Mouse (Mus musculus): ENCODE measurements around the gene Sntg2. TPM values are rescaled to one million over a fixed set of nuclear protein-coding genes. Genes with fewer than 3 reads are reported as not detected.

Gene Sntg2
- polyA plus RNA-seq, 1 experiment = not detected

DNA sequence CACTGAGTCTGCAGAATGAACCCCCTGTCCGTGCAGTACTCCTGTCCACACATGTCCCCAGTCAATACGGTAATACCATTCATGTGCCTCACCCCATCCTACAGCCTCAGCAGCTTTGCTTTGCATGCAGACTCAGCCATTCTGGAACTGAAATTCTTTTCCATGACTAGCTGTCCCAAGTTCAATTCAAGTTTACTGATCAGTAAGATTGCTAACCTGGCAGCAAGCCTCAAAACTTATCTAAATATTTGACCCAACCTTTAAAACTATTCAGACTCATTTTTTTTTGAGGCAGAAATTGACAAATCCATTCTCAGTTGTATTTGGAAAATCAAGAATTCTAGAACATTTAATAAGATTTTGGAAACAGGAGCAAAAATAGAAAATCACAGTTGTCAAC is 38.7 kb downstream of the Sntg2 start:
- no peaks in the 10 kb centered on the region for H3K4me1 ChIP-seq (ENCODE audit: control insufficient read depth, insufficient read depth, insufficient read length, low read length)
- H3K27ac ChIP-seq (replicated peaks; ENCODE audit: low read depth, low read length) = no peak overlapping the region
- no peak overlapping the region for H3K4me3 ChIP-seq (ENCODE audit: insufficient read depth, low read depth, low read length)

DNA sequence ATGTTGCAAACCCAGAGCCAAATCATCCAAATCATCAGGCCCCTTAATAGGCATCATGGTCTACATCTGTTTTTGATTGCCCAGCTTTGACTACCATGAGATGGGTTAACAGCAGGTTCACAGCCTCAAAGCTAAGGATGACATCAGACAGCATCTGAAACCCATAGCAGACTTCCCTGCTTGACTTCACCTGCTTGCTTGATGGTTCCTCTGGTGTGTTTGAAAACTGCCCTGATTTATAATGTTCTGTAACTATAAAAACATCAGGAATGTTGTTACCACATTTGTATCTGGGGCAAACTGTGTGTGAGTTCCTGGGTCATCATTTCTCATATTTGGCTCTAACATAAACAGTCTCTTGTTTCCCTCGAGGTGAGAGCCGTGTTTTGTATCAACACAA is 55.2 kb downstream of the Sntg2 start:
- Histone ChIP-seq H3K4me1 (ENCODE audit: control insufficient read depth, insufficient read depth, insufficient read length, low read length) (no peaks in the 10 kb centered on the region), H3K27ac (replicated peaks; ENCODE audit: low read depth, low read length) (no peak overlapping the region), H3K4me3 (ENCODE audit: insufficient read depth, low read depth, low read length) (no peak overlapping the region)

DNA sequence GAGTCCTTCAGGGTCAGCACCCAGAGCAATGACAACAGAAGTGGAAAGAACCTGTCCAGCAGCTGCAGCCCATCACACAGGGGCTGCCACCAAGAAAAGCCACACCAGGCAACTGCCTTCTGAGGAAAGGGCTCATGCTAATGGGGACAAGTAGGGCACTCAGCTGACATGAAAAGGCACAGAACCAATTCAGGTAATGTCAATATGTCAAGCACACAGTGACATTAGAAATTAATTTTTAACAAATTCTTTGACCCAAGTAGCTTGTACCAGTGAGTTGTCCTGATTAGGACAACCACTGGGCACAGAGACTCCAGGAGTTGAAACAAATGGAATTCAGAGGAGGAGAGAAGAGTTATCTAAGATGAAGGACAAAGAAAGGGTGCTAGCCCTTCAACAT is 60.2 kb downstream of the Sntg2 start:
- H3K27ac ChIP-seq (replicated peaks; ENCODE audit: low read depth, low read length) = no peak overlapping the region
- no peaks in the 10 kb centered on the region for H3K4me1 ChIP-seq (ENCODE audit: control insufficient read depth, insufficient read depth, insufficient read length, low read length)

GRCm38 (mm10) chr12:30308197-30308939 is 64.8 kb downstream of the Sntg2 start:
- Histone ChIP-seq H3K4me1 (ENCODE audit: control insufficient read depth, insufficient read depth, insufficient read length, low read length) (no peaks in the 10 kb centered on the region), H3K27ac (replicated peaks; ENCODE audit: low read depth, low read length) (no peak overlapping the region), H3K4me3 (ENCODE audit: insufficient read depth, low read depth, low read length) (no peak overlapping the region)

More for the DNA sequence above, 60.2 kb downstream of the Sntg2 start:
- no peak overlapping the region for H3K4me3 ChIP-seq (ENCODE audit: insufficient read depth, low read depth, low read length)

- Histone ChIP-seq H3K4me1 (ENCODE audit: control insufficient read depth, insufficient read depth, insufficient read length, low read length) (no peaks in the 10 kb centered on the region), H3K27ac (replicated peaks; ENCODE audit: low read depth, low read length) (no peak overlapping the region), H3K4me3 (ENCODE audit: insufficient read depth, low read depth, low read length) (no peak overlapping the region)
Measured at GRCm38 (mm10) chr12:30292724-30293560, 80.2 kb downstream of the Sntg2 start.

- H3K4me1 ChIP-seq (ENCODE audit: control insufficient read depth, insufficient read depth, insufficient read length, low read length) = no peaks in the 10 kb centered on the region
- H3K27ac ChIP-seq (replicated peaks; ENCODE audit: low read depth, low read length) = no peak overlapping the region
- H3K4me3 ChIP-seq (ENCODE audit: insufficient read depth, low read depth, low read length) = no peak overlapping the region
Measured at GRCm38 (mm10) chr12:30286888-30287573, 86.1 kb downstream of the Sntg2 start.

DNA sequence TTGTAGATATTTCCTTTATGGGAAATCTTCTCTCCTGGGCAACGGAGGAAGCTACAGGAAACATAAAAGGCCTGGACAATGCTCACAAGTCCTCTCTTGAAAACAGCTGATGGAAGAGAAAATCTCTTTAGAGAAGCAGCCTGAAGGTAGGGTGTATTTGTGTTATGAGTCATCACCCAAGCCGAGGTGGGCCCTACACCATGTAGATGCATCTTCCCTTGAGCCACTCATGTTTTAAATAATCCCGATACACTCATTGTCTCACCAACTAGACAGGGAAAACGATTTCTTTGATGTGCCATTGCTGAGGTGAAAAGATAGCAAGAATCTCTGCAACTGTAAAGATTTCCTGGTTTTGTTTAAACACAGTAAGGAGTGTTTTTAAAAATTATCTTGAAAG is 89.4 kb downstream of the Sntg2 start:
- no peaks in the 10 kb centered on the region for H3K4me1 ChIP-seq (ENCODE audit: control insufficient read depth, insufficient read depth, insufficient read length, low read length)
- no peak overlapping the region for H3K27ac ChIP-seq (replicated peaks; ENCODE audit: low read depth, low read length)
- no peak overlapping the region for H3K4me3 ChIP-seq (ENCODE audit: insufficient read depth, low read depth, low read length)

DNA sequence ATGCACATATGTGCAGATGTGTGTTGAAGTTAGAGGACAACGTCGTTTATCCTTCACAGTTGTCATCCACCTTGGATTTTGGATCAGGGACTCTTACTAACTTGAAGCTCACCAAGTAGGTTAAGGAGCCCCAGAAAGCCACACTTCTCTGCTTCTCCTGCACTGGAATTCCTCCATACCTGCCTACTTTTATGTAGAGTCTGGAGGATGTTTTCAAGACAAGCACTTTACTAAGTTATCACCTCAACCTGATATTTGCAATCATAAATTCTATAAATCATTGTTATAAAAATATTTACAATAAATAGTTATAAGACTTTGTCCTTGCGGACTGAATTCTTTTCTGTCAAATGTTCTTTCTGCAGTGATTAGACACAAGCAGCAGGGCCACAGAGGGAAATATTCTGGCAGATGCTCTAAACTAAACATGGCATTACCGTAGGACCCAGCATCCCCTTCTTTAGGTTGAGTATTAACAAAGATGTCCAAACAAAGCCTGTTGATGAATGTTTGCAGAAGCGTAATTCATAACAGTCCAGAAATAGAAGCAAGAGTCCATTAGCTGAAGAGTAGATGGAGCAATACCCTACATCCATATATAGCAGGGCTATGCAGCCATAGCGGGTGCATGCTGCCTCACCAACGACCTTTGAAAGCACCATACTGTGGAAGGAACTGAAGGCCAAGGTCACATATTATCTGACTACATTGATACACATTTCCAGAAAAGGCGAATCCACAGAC is 100.8 kb downstream of the Sntg2 start:
- H3K4me1 ChIP-seq (ENCODE audit: control insufficient read depth, insufficient read depth, insufficient read length, low read length) = no peaks in the 10 kb centered on the region
- no peak overlapping the region for H3K27ac ChIP-seq (replicated peaks; ENCODE audit: low read depth, low read length)
- H3K4me3 ChIP-seq (ENCODE audit: insufficient read depth, low read depth, low read length) = no peak overlapping the region

- H3K27ac ChIP-seq (replicated peaks; ENCODE audit: low read depth, low read length) = no peak overlapping the region
- H3K4me3 ChIP-seq (ENCODE audit: insufficient read depth, low read depth, low read length) = no peak overlapping the region
- no peaks in the 10 kb centered on the region for H3K4me1 ChIP-seq (ENCODE audit: control insufficient read depth, insufficient read depth, insufficient read length, low read length)
Measured at GRCm38 (mm10) chr12:30264206-30264605, 109.0 kb downstream of the Sntg2 start.

- H3K27ac ChIP-seq (replicated peaks; ENCODE audit: low read depth, low read length) = no peak overlapping the region
- H3K4me1 ChIP-seq (ENCODE audit: control insufficient read depth, insufficient read depth, insufficient read length, low read length) = no peaks in the 10 kb centered on the region
- H3K4me3 ChIP-seq (ENCODE audit: insufficient read depth, low read depth, low read length) = no peak overlapping the region
Measured at GRCm38 (mm10) chr12:30261187-30261586, 112.0 kb downstream of the Sntg2 start.

GRCm38 (mm10) chr12:30258641-30259040 is 114.5 kb downstream of the Sntg2 start:
- no peak overlapping the region for H3K27ac ChIP-seq (replicated peaks; ENCODE audit: low read depth, low read length)
- no peak overlapping the region for H3K4me3 ChIP-seq (ENCODE audit: insufficient read depth, low read depth, low read length)
- no peaks in the 10 kb centered on the region for H3K4me1 ChIP-seq (ENCODE audit: control insufficient read depth, insufficient read depth, insufficient read length, low read length)

DNA sequence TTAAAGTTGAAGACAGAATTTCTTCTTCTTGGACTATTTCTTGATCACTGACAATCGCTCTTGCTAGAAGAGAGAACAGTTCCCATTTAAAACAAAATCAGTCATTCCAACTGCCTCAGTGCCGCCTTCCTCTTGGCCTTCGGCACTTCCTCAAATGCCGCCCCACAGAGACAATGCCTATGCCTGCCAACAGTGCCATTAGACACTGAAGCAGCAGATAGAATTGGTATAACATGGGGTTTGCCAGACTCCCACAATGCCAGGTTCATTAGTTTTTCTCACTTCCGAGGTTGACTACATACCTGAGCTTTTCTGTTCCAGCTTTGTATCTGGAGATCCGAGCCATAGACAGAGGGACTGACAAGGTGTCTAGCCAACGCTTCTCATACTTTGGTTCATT is 115.5 kb downstream of the Sntg2 start:
- no peaks in the 10 kb centered on the region for H3K4me1 ChIP-seq (ENCODE audit: control insufficient read depth, insufficient read depth, insufficient read length, low read length)
- no peak overlapping the region for H3K27ac ChIP-seq (replicated peaks; ENCODE audit: low read depth, low read length)
- H3K4me3 ChIP-seq (ENCODE audit: insufficient read depth, low read depth, low read length) = no peak overlapping the region

DNA sequence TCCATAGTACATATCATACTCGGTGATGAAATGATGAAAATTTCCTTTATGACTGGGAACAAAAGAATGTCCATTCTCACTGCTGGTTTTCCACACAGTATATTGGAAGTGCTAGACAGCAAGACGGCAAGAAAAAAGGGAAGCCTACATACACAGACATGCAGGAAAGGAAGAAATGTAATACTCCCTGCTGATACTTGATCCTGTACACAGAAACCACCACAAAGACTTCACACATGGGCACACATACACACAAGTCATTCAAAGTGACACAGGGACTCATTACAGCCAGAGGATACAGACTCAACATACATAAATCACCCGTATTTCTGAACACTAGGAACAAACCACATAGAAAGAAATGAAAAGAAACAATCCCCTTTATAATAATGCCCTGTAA is 117.0 kb downstream of the Sntg2 start:
- H3K4me3 ChIP-seq (ENCODE audit: insufficient read depth, low read depth, low read length) = no peak overlapping the region
- no peaks in the 10 kb centered on the region for H3K4me1 ChIP-seq (ENCODE audit: control insufficient read depth, insufficient read depth, insufficient read length, low read length)
- no peak overlapping the region for H3K27ac ChIP-seq (replicated peaks; ENCODE audit: low read depth, low read length)

- H3K27ac ChIP-seq (replicated peaks; ENCODE audit: low read depth, low read length) = no peak overlapping the region
- H3K4me1 ChIP-seq (ENCODE audit: control insufficient read depth, insufficient read depth, insufficient read length, low read length) = no peaks in the 10 kb centered on the region
- no peak overlapping the region for H3K4me3 ChIP-seq (ENCODE audit: insufficient read depth, low read depth, low read length)
Measured at GRCm38 (mm10) chr12:30254581-30254980, 118.6 kb downstream of the Sntg2 start.

DNA sequence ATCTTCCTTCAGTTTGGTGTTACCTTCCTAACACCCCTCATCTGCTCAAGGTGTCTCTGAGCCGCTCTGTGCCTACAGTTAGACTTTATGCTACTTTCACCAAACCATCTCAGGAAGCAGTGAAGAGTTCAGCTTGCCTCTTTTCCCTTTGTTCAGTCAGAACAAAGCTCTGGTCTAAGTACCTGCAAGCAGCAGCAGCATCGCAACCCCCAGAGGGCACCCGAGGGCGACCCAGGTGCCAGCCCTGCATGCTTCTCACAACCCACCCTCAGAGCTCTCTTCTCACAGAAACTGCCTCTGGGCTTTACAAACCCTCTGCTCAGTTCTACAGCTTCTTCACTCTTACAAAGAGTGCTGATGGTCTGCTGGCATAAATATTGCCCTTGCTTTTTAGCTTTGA is 120.8 kb downstream of the Sntg2 start:
- Histone ChIP-seq H3K4me3 (ENCODE audit: insufficient read depth, low read depth, low read length) (no peak overlapping the region), H3K4me1 (ENCODE audit: control insufficient read depth, insufficient read depth, insufficient read length, low read length) (no peaks in the 10 kb centered on the region), H3K27ac (replicated peaks; ENCODE audit: low read depth, low read length) (no peak overlapping the region)

Measured in brown adipose tissue, adult 24 weeks (tissue).